Mouse (Mus musculus) liver, embryonic 14.5 days (tissue): ENCODE results near the gene Myo1b.

Source experiments
- CTCF ChIP-seq: IDR thresholded peaks from 2 replicates; pipeline ENCODE4 v1.5.1; 2016; ENCODE audit warnings: antibody characterized with exemption, low read depth, control low read depth
- EP300 ChIP-seq: IDR thresholded peaks from 2 replicates; pipeline ENCODE4 v1.6.1; 2016; ENCODE audit warnings: antibody characterized with exemption, low read depth

GRCm38 (mm10) chr1:51894721-51895120 lies 21.1 kb downstream of the Myo1b start:
- TF ChIP-seq CTCF (no peak), EP300 (no peak)
